Mouse (Mus musculus): Measurements from ENCODE around the gene Cpox.

DNA sequence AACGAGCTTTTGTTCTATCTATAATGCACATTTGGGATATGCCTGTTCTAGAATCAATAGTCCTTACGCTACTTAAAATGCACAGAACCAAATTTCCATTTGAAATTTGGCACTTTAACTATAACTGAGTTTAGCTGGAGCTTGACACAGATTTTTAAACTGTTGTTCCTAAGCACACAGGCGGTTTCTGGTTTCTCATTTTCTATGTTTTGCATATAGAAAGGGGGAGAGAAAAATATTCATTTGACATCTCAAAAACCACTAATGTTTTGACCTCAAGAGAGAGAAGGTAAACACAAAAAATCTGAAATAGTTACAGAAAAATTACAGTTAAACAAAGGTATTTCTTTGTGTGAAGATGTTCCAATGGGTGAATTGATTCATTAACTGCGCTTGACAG, 39.4 kb downstream of the Cpox start:
- TF ChIP-seq CTCF (IDR thresholded peaks at IDR 0.05) (no peak), POLR2A (IDR thresholded peaks at IDR 0.05; ENCODE audit: insufficient read depth, low read depth, low read length) (no peak), EP300 (IDR thresholded peaks at IDR 0.05; ENCODE audit: insufficient read depth, low read depth, low read length) (no peak)
